Mouse (Mus musculus): ENCODE data around the gene Defb26. TPM values are rescaled to one million over a fixed set of nuclear protein-coding genes. Genes with fewer than 3 reads are reported as not detected.

Defb26 gene
- polyA plus RNA-seq, 1 experiment from 2014 or later: not detected

GRCm38 (mm10) chr2:152517981-152518380 is 6.5 kb upstream of the Defb26 start, which contains the start of gene Defb28:
Defb28 (plus strand) TSS chr2:152518255.
- Histone ChIP-seq H3K36me3 (ENCODE audit: control insufficient read depth, insufficient read depth, low read length) (no peaks in the 10 kb centered on the region), H3K27me3 (replicated peaks; ENCODE audit: control insufficient read depth, insufficient read depth, low read length) (no peaks in the 10 kb centered on the region), H3K9ac (ENCODE audit: low read length) (no peak within 1 kb of the TSS), H3K9me3 (replicated peaks; ENCODE audit: control insufficient read depth, low read length) (no peaks in the 10 kb centered on the region), H3K4me2 (ENCODE audit: low read length) (no peak within 1 kb of the TSS), H3K4me3 (ENCODE audit: low read depth, low read length) (no peak within 1 kb of the TSS), H3K4me1 (ENCODE audit: control insufficient read depth, insufficient read depth, low read length) (no peaks in the 10 kb centered on the region), H3K27ac (ENCODE audit: low read depth, low read length) (no peak within 1 kb of the TSS)
- DNase-seq (ENCODE audit: low spot score) (no peak), ATAC-seq (no peak)
- 77% methylated on average over 4 of the region's 4 CpGs for WGBS

DNA sequence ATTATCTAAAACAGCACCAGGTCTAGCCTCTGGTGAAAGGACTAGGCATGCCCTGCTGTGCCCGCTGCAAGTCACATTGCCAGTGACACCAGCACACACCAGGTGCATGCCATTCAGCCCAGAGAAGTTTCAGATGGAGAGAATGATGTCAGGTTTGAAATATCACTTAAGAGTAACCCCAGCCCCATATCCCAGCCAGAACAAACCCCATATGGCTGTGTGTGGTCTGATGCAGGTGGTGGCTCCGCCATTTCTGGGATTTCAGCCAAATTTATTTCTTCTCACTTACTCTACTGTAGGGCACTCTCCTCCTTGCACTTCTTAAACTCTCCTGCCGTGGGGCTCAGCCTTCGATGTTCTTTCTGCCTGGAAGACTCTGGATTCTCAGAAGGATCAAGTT is 4.6 kb upstream of the Defb26 start:
- ATAC-seq (no peak), DNase-seq (ENCODE audit: low spot score) (peak; percentile 7)
- Histone ChIP-seq H3K36me3 (ENCODE audit: control insufficient read depth, insufficient read depth, low read length) (no peaks in the 10 kb centered on the region), H3K4me1 (ENCODE audit: control insufficient read depth, insufficient read depth, low read length) (no peaks in the 10 kb centered on the region), H3K4me3 (ENCODE audit: low read depth, low read length) (no peak overlapping the region), H3K27me3 (replicated peaks; ENCODE audit: control insufficient read depth, insufficient read depth, low read length) (no peaks in the 10 kb centered on the region), H3K27ac (ENCODE audit: low read depth, low read length) (no peak overlapping the region), H3K4me2 (ENCODE audit: low read length) (no peak overlapping the region), H3K9me3 (replicated peaks; ENCODE audit: control insufficient read depth, low read length) (no peaks in the 10 kb centered on the region), H3K9ac (ENCODE audit: low read length) (no peak overlapping the region)
- 62% methylated on average over 4 of the region's 4 CpGs for WGBS

- H3K4me1 ChIP-seq (ENCODE audit: control insufficient read depth, insufficient read depth, low read length): no peaks in the 10 kb centered on the region
- ATAC-seq: no peak
- H3K4me2 ChIP-seq (ENCODE audit: low read length): no peak overlapping the region
- no peaks in the 10 kb centered on the region for H3K27me3 ChIP-seq (replicated peaks; ENCODE audit: control insufficient read depth, insufficient read depth, low read length)
- no peak overlapping the region for H3K27ac ChIP-seq (ENCODE audit: low read depth, low read length)
- no peak overlapping the region for H3K4me3 ChIP-seq (ENCODE audit: low read depth, low read length)
- H3K9me3 ChIP-seq (replicated peaks; ENCODE audit: control insufficient read depth, low read length): no peaks in the 10 kb centered on the region
- no peaks in the 10 kb centered on the region for H3K36me3 ChIP-seq (ENCODE audit: control insufficient read depth, insufficient read depth, low read length)
- DNase-seq (ENCODE audit: low spot score): no peak
- H3K9ac ChIP-seq (ENCODE audit: low read length): no peak overlapping the region
- 88% methylated on average over 2 of the region's 2 CpGs for whole genome bisulfite sequencing
Observed at GRCm38 (mm10) chr2:152503950-152504349, 7.5 kb downstream of the Defb26 start.

- no peak overlapping the region for H3K4me2 ChIP-seq (ENCODE audit: low read length)
- ATAC-seq (no peak), DNase-seq (ENCODE audit: low spot score) (no peak)
- no peak overlapping the region for H3K27ac ChIP-seq (ENCODE audit: low read depth, low read length)
- H3K36me3 ChIP-seq (ENCODE audit: control insufficient read depth, insufficient read depth, low read length): no peaks in the 10 kb centered on the region
- H3K4me3 ChIP-seq (ENCODE audit: low read depth, low read length): no peak overlapping the region
- H3K9me3 ChIP-seq (replicated peaks; ENCODE audit: control insufficient read depth, low read length): no peaks in the 10 kb centered on the region
- WGBS: 85% methylated on average over 6 of the region's 6 CpGs
- H3K4me1 ChIP-seq (ENCODE audit: control insufficient read depth, insufficient read depth, low read length): no peaks in the 10 kb centered on the region
- no peak overlapping the region for H3K9ac ChIP-seq (ENCODE audit: low read length)
- no peaks in the 10 kb centered on the region for H3K27me3 ChIP-seq (replicated peaks; ENCODE audit: control insufficient read depth, insufficient read depth, low read length)
Observed at GRCm38 (mm10) chr2:152500863-152501229, 10.6 kb downstream of the Defb26 start.

DNA sequence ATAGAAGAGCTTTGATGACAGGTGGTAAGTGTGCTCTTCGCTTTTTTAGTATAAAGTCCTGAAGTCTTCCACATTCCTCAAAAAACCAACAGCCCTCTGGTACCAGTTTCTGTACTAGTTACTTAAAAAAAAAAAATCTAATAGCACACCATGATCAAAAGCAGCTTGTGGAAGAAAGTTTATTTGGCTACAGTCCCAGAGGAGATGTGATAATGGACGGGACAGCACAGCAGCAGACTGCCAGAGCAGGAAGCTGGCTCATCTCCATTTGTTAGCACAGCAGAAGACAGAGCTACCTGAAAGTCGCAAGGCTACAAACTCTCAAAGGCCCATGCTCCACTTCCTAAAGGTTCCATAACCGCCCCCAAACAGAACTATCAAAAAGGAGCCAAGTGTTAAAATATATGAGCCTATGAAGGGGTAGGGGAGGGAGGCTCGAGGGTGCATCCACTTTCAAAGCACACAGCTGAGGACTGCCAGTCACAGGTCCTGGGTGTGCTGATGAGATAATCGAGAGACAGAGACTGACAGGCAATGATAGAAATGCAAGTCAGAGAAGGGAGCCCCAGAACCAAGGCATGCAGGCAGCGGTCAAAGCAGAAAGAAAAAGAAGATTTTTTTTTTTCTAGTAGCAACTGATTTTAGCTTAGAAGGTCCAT is 11.2 kb downstream of the Defb26 start:
- ATAC-seq (no peak), DNase-seq (ENCODE audit: low spot score) (peak; percentile 5)
- Histone ChIP-seq H3K9ac (ENCODE audit: low read length) (no peak overlapping the region), H3K27ac (ENCODE audit: low read depth, low read length) (no peak overlapping the region), H3K27me3 (replicated peaks; ENCODE audit: control insufficient read depth, insufficient read depth, low read length) (no peaks in the 10 kb centered on the region), H3K36me3 (ENCODE audit: control insufficient read depth, insufficient read depth, low read length) (no peaks in the 10 kb centered on the region), H3K9me3 (replicated peaks; ENCODE audit: control insufficient read depth, low read length) (no peaks in the 10 kb centered on the region), H3K4me2 (ENCODE audit: low read length) (no peak overlapping the region), H3K4me3 (ENCODE audit: low read depth, low read length) (no peak overlapping the region), H3K4me1 (ENCODE audit: control insufficient read depth, insufficient read depth, low read length) (no peaks in the 10 kb centered on the region)
- WGBS: 80% methylated on average over 7 of the region's 7 CpGs

GRCm38 (mm10) chr2:152498020-152498419 is 13.5 kb downstream of the Defb26 start:
- Histone ChIP-seq H3K9ac (ENCODE audit: low read length) (no peak overlapping the region), H3K4me1 (ENCODE audit: control insufficient read depth, insufficient read depth, low read length) (no peaks in the 10 kb centered on the region), H3K27ac (ENCODE audit: low read depth, low read length) (no peak overlapping the region), H3K4me3 (ENCODE audit: low read depth, low read length) (no peak overlapping the region), H3K9me3 (replicated peaks; ENCODE audit: control insufficient read depth, low read length) (no peaks in the 10 kb centered on the region), H3K4me2 (ENCODE audit: low read length) (no peak overlapping the region), H3K36me3 (ENCODE audit: control insufficient read depth, insufficient read depth, low read length) (no peaks in the 10 kb centered on the region), H3K27me3 (replicated peaks; ENCODE audit: control insufficient read depth, insufficient read depth, low read length) (no peaks in the 10 kb centered on the region)
- WGBS: 83% methylated on average over 6 of the region's 6 CpGs
- ATAC-seq (no peak), DNase-seq (ENCODE audit: low spot score) (no peak)

DNA sequence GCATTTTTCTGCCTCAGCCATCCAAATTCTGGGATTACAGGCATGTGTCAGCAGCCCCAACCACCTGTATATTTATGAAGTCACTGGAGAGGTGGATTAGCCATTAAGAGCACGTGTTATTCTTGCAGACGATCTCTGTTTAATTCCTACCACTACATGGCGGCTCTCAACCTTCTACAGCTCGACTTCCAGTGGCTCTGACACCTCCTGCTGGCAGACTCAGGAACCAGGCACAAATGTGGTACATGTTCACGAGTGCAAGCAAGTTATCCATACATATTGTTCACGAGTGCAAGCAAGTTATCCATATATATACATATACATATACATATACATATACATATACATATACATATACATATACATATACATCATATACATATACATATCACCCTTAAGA is 18.3 kb downstream of the Defb26 start:
- H3K9me3 ChIP-seq (replicated peaks; ENCODE audit: control insufficient read depth, low read length): no peaks in the 10 kb centered on the region
- H3K9ac ChIP-seq (ENCODE audit: low read length): no peak overlapping the region
- no peak overlapping the region for H3K4me2 ChIP-seq (ENCODE audit: low read length)
- no peaks in the 10 kb centered on the region for H3K4me1 ChIP-seq (ENCODE audit: control insufficient read depth, insufficient read depth, low read length)
- 73% methylated on average over 6 of the region's 6 CpGs for WGBS
- ATAC-seq: no peak
- H3K4me3 ChIP-seq (ENCODE audit: low read depth, low read length): no peak overlapping the region
- no peaks in the 10 kb centered on the region for H3K27me3 ChIP-seq (replicated peaks; ENCODE audit: control insufficient read depth, insufficient read depth, low read length)
- no peak overlapping the region for H3K27ac ChIP-seq (ENCODE audit: low read depth, low read length)
- H3K36me3 ChIP-seq (ENCODE audit: control insufficient read depth, insufficient read depth, low read length): no peaks in the 10 kb centered on the region
- DNase-seq (ENCODE audit: low spot score): no peak

GRCm38 (mm10) chr2:152490038-152490437 is 21.5 kb downstream of the Defb26 start, which contains the start of gene Defb22:
Defb22 (minus strand) TSS chr2:152490138.
- Histone ChIP-seq H3K27ac (ENCODE audit: low read depth, low read length) (no peak within 1 kb of the TSS), H3K4me1 (ENCODE audit: control insufficient read depth, insufficient read depth, low read length) (no peaks in the 10 kb centered on the region), H3K9me3 (replicated peaks; ENCODE audit: control insufficient read depth, low read length) (no peaks in the 10 kb centered on the region), H3K4me2 (ENCODE audit: low read length) (no peak within 1 kb of the TSS), H3K27me3 (replicated peaks; ENCODE audit: control insufficient read depth, insufficient read depth, low read length) (no peaks in the 10 kb centered on the region), H3K4me3 (ENCODE audit: low read depth, low read length) (no peak within 1 kb of the TSS), H3K9ac (ENCODE audit: low read length) (no peak within 1 kb of the TSS), H3K36me3 (ENCODE audit: control insufficient read depth, insufficient read depth, low read length) (no peaks in the 10 kb centered on the region)
- no peak for ATAC-seq
- no peak for DNase-seq (ENCODE audit: low spot score)

DNA sequence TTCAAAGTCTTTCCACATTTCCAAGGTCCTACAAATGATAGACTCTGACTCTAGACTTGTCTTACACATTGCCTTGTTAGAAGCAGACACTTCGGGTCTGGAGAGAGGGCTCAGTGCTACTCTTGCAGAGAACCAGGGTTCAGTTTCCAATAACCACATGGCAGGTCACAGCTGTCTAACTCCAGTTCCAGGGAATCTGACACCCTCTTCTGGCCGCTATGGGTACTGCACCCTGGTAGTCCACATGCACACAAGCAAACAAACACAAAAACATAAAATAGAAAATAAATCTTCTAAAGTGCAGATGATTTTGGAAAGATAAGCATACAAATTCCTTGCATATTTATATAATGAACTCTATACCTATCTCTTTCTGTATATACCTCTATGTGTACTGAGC is 24.5 kb downstream of the Defb26 start:
- Histone ChIP-seq H3K9me3 (replicated peaks; ENCODE audit: control insufficient read depth, low read length) (no peaks in the 10 kb centered on the region), H3K9ac (ENCODE audit: low read length) (no peak overlapping the region), H3K27me3 (replicated peaks; ENCODE audit: control insufficient read depth, insufficient read depth, low read length) (no peaks in the 10 kb centered on the region), H3K4me2 (ENCODE audit: low read length) (no peak overlapping the region), H3K27ac (ENCODE audit: low read depth, low read length) (no peak overlapping the region), H3K4me3 (ENCODE audit: low read depth, low read length) (no peak overlapping the region), H3K4me1 (ENCODE audit: control insufficient read depth, insufficient read depth, low read length) (no peaks in the 10 kb centered on the region), H3K36me3 (ENCODE audit: control insufficient read depth, insufficient read depth, low read length) (no peaks in the 10 kb centered on the region)
- 71% methylated on average over 2 of the region's 2 CpGs for WGBS
- DNase-seq (ENCODE audit: low spot score) (no peak), ATAC-seq (no peak)
